Mouse (Mus musculus) intestine, postnatal 0 days (tissue): ENCODE measurements at regions not wholly inside any gene's neighbourhood (a gene's known extent, or its start where the extent isn't known, plus 50 kb on each side); places are given as distances from the start of the nearest gene placed in this dataset.

ENCODE experiments used
- ATAC-seq: fragments of 200-750 bp; cut with Nextera tagmentation; 2 replicates; pipeline ENCODE4 v1.8.0; 2017; ENCODE audit warnings: mild to moderate bottlenecking, moderate TSS enrichment, moderate library complexity
- H3K27ac ChIP-seq: fragments of 300-500 bp; sonication (generic); 2 replicates; pipeline ENCODE4 v1.5.1; 2014; ENCODE audit warnings: mild to moderate bottlenecking, low read depth, low read length, moderate library complexity
- H3K27me3 ChIP-seq: fragments of 300-500 bp; sonication (generic); replicated peaks from 2 replicates; pipeline ENCODE4 v1.6.1; 2014; ENCODE audit warnings: low read length, mixed read lengths; ENCODE audit not compliant: control insufficient read depth, insufficient read depth
- H3K36me3 ChIP-seq: fragments of 300-500 bp; sonication (generic); 2 replicates; pipeline ENCODE4 v1.6.1; 2014; ENCODE audit warnings: mild to moderate bottlenecking, moderate library complexity; ENCODE audit not compliant: control insufficient read depth, insufficient read depth
- H3K4me1 ChIP-seq: fragments of 300-500 bp; sonication (generic); replicated peaks from 2 replicates; pipeline ENCODE4 v1.6.1; 2014; ENCODE audit warnings: antibody characterized with exemption, low read length, mixed read lengths; ENCODE audit not compliant: control insufficient read depth, insufficient read depth
- H3K4me2 ChIP-seq: fragments of 300-500 bp; sonication (generic); replicated peaks from 2 replicates; pipeline ENCODE4 v1.6.1; 2014; ENCODE audit warnings: low read depth, mild to moderate bottlenecking, moderate library complexity
- H3K4me3 ChIP-seq: fragments of 300-500 bp; sonication (generic); 2 replicates; pipeline ENCODE4 v1.5.1; 2014; ENCODE audit warnings: low read depth, low read length
- H3K9ac ChIP-seq: fragments of 300-500 bp; sonication (generic); 2 replicates; pipeline ENCODE4 v1.6.1; 2014; ENCODE audit warnings: mild to moderate bottlenecking, low read depth, low read length
- H3K9me3 ChIP-seq: fragments of 300-500 bp; sonication (generic); 2 replicates; pipeline ENCODE4 v1.6.1; 2016; ENCODE audit warnings: mixed run types; ENCODE audit not compliant: control insufficient read depth
- CTCF ChIP-seq: sonication (generic); IDR thresholded peaks from 2 replicates; pipeline ENCODE4 v1.5.1; 2016; ENCODE audit warnings: low read depth, mild to moderate bottlenecking, control low read depth, antibody characterized with exemption, moderate library complexity
- WGBS: fragments of 180-500 bp; shearing (Covaris S2); extraction: QIAGEN DNeasy Blood & Tissue Kit; methylation state at CpG from one replicate; pipeline ENCODE4 v1.1.7; 2014; 5-methylcytosine and 5-hydroxymethylcytosine counted together

DNA sequence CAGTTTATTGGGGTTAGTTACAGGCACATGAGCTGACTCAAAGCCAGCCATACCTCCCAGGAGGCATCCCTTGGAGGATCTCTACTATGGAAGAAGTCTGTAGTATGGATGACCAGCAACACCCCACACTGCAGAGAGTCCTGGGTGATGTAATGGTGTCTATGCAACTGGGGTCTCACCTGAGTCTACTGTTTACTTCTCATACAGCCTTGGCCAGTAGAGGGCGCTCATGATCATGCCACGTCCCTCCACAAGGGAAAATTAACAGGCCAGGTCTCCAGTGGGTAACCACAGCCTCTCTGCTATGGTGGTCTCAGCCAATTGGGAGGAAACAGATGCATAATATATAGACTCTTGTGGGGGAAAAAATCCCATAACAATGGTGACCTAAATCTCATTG, 111.7 kb downstream of the Cdh26 start:
- H3K9me3 ChIP-seq: no peaks in the 10 kb centered on the region
- H3K27me3 ChIP-seq: no peaks in the 10 kb centered on the region
- ATAC-seq: no peak
- no peaks in the 10 kb centered on the region for H3K36me3 ChIP-seq
- H3K4me3 ChIP-seq: no peak overlapping the region
- TF ChIP-seq CTCF: peak; percentile 78
- no peak overlapping the region for H3K9ac ChIP-seq
- H3K4me1 ChIP-seq: no peaks in the 10 kb centered on the region
- no peak overlapping the region for H3K4me2 ChIP-seq
- 19% methylated on average over 2 of the region's 2 CpGs for WGBS
- no peak overlapping the region for H3K27ac ChIP-seq

- H3K9me3 ChIP-seq: no peaks in the 10 kb centered on the region
- no peak for ATAC-seq
- no peak for TF ChIP-seq CTCF
- no peak overlapping the region for H3K9ac ChIP-seq
- no peaks in the 10 kb centered on the region for H3K4me1 ChIP-seq
- WGBS: 29% methylated on average over 1 of the region's 1 CpGs
- no peaks in the 10 kb centered on the region for H3K36me3 ChIP-seq
- H3K4me3 ChIP-seq: no peak overlapping the region
- no peak overlapping the region for H3K4me2 ChIP-seq
- no peak overlapping the region for H3K27ac ChIP-seq
- H3K27me3 ChIP-seq: no peaks in the 10 kb centered on the region
Observed at GRCm38 (mm10) chr2:178544411-178544810, 114.1 kb downstream of the Cdh26 start.

GRCm38 (mm10) chr2:178545601-178546352, 115.4 kb downstream of the Cdh26 start:
- Histone ChIP-seq H3K27ac (no peak overlapping the region), H3K4me3 (no peak overlapping the region), H3K36me3 (no peaks in the 10 kb centered on the region), H3K4me1 (no peaks in the 10 kb centered on the region), H3K4me2 (no peak overlapping the region), H3K9ac (no peak overlapping the region), H3K9me3 (no peaks in the 10 kb centered on the region), H3K27me3 (no peaks in the 10 kb centered on the region)
- 75% methylated on average over 15 of the region's 15 CpGs for WGBS
- TF ChIP-seq CTCF: no peak
- ATAC-seq: no peak

DNA sequence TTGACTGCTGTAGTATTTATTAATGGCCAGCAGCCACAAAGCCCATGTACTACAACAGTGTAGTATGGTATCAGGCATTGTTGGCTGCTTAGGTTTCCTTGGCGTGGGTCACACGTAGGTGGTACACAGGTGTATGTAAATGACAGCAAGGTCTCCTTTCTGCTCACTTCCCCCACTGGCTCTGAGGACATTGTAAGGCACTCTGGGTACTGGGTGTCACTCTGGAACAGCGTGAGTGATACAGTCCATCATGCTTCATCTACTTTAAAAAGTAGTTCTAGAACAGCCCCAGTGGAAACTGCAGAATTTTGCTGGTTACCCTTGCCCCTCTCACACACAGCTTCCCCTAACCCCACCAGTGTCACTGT, 116.0 kb downstream of the Cdh26 start:
- Histone ChIP-seq H3K4me1 (no peaks in the 10 kb centered on the region), H3K27ac (no peak overlapping the region), H3K36me3 (no peaks in the 10 kb centered on the region), H3K4me3 (no peak overlapping the region), H3K9me3 (no peaks in the 10 kb centered on the region), H3K4me2 (no peak overlapping the region), H3K27me3 (no peaks in the 10 kb centered on the region), H3K9ac (no peak overlapping the region)
- ATAC-seq: no peak
- 85% methylated on average over 3 of the region's 3 CpGs for WGBS
- TF ChIP-seq CTCF: no peak

DNA sequence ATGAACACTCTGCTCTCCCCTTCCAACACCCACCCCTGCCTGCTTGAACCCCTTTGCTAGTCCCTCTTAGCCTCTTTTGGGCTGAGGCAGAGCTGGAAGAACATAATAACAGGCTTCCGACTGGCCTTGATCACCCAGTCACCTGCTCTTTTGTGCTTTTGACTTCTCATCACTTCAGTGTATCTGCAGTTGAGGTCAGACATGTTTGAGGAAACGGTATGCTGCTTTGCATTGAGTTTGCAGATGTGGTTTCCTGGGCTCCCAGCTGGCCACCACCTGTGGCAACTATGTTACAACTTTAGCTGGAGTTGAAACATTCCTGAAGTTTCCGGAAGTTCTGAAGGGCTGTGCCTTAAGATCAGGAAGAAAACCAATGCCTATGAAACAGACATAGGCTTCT, 116.6 kb downstream of the Cdh26 start:
- no peaks in the 10 kb centered on the region for H3K36me3 ChIP-seq

DNA sequence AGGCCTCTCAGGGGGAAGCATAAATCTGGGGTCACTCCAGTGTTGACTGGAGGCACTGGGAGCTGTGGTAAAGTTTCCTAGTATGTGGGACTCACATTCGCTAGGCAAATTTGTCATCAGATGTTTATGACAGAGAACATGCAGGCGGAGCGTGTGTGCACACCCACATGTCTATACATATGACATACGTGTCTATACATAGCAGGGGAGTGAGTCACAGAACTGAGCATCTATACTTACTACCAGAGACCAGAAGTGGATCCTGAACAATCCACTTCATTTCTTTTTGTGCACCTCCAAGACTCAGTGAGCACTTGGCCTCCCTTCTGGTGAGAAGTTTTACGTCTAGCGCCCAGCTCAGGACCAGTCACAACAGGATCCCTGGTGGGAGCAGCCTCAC, 118.6 kb downstream of the Cdh26 start:
- 88% methylated on average over 6 of the region's 6 CpGs for WGBS
- ATAC-seq: no peak
- H3K4me2 ChIP-seq: no peak overlapping the region

More for the DNA sequence above, 116.6 kb downstream of the Cdh26 start:
- TF ChIP-seq CTCF: no peak
- H3K4me3 ChIP-seq: no peak overlapping the region
- no peaks in the 10 kb centered on the region for H3K4me1 ChIP-seq
- no peak for ATAC-seq
- WGBS: 63% methylated on average over 3 of the region's 3 CpGs
- no peaks in the 10 kb centered on the region for H3K27me3 ChIP-seq
- no peaks in the 10 kb centered on the region for H3K9me3 ChIP-seq
- H3K9ac ChIP-seq: no peak overlapping the region
- H3K27ac ChIP-seq: no peak overlapping the region
- H3K4me2 ChIP-seq: no peak overlapping the region

GRCm38 (mm10) chr2:178553736-178554135, 123.4 kb downstream of the Cdh26 start:
- no peak overlapping the region for H3K27ac ChIP-seq
- no peaks in the 10 kb centered on the region for H3K27me3 ChIP-seq
- TF ChIP-seq CTCF: no peak
- H3K4me3 ChIP-seq: no peak overlapping the region
- H3K36me3 ChIP-seq: no peaks in the 10 kb centered on the region
- no peak overlapping the region for H3K4me2 ChIP-seq
- H3K4me1 ChIP-seq: no peaks in the 10 kb centered on the region
- no peak overlapping the region for H3K9ac ChIP-seq
- WGBS: 73% methylated on average over 4 of the region's 4 CpGs
- H3K9me3 ChIP-seq: no peaks in the 10 kb centered on the region
- ATAC-seq: no peak

More for the DNA sequence above, 118.6 kb downstream of the Cdh26 start:
- Histone ChIP-seq H3K9me3 (no peaks in the 10 kb centered on the region), H3K9ac (no peak overlapping the region), H3K4me3 (no peak overlapping the region), H3K36me3 (no peaks in the 10 kb centered on the region), H3K27ac (no peak overlapping the region), H3K27me3 (no peaks in the 10 kb centered on the region), H3K4me1 (no peaks in the 10 kb centered on the region)
- TF ChIP-seq CTCF: no peak
